Mouse (Mus musculus): ENCODE measurements at regions not wholly inside any gene's neighbourhood (a gene's known extent, or its start where the extent isn't known, plus 50 kb on each side); places are given as distances from the start of the nearest gene placed in this dataset.
"Not testable (repeated sequence)": the region's sequence is repeated elsewhere in the genome, so short reads cannot be mapped to it uniquely, and the experiment has no call there.

DNA sequence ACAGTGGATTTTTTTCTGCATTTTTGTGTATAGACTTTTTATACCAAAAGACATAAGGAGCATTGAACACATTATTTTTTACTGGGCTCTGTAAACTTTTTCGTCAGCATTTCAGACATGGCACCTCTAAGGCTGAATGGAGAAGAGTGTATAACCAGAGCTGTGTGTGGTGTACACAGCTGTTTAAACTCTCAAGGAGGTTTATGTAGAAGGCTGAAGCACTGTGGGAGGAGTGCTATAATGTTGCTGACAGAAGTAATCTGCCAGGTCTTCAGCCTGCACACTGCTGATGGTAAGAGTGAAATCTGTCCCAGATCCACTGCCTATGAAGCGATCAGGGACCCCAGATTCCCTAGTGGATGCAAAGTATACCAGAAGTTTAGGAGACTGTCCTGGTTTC, 575.4 kb downstream of the Rpia start:
- H3K4me1 ChIP-seq (ENCODE audit: control insufficient read depth, insufficient read depth, low read length); H3K27ac ChIP-seq (replicated peaks; ENCODE audit: low read depth, low read length); ATAC-seq (ENCODE audit: low read depth); H3K36me3 ChIP-seq (ENCODE audit: control insufficient read depth, insufficient read depth, low read length); H3K4me3 ChIP-seq (ENCODE audit: low read depth, low read length); H3K9ac ChIP-seq (ENCODE audit: low read depth, low read length); H3K9me3 ChIP-seq (ENCODE audit: control insufficient read depth, low read length); H3K27me3 ChIP-seq (replicated peaks; ENCODE audit: control insufficient read depth, insufficient read depth, low read length); DNase-seq (ENCODE audit: low spot score); H3K4me2 ChIP-seq (ENCODE audit: low read depth, low read length): not testable (repeated sequence)
- WGBS, result 55% methylated on average over 2 of the region's 2 CpGs

GRCm38 (mm10) chr6:70215781-70216180, 576.3 kb downstream of the Rpia start:
- not testable (repeated sequence) for H3K4me3 ChIP-seq (ENCODE audit: low read depth, low read length); H3K9me3 ChIP-seq (ENCODE audit: control insufficient read depth, low read length); H3K9ac ChIP-seq (ENCODE audit: low read depth, low read length); H3K27ac ChIP-seq (replicated peaks; ENCODE audit: low read depth, low read length); H3K36me3 ChIP-seq (ENCODE audit: control insufficient read depth, insufficient read depth, low read length); ATAC-seq (ENCODE audit: low read depth); H3K4me2 ChIP-seq (ENCODE audit: low read depth, low read length); H3K27me3 ChIP-seq (replicated peaks; ENCODE audit: control insufficient read depth, insufficient read depth, low read length); H3K4me1 ChIP-seq (ENCODE audit: control insufficient read depth, insufficient read depth, low read length); DNase-seq (ENCODE audit: low spot score)
- WGBS, result 52% methylated on average over 3 of the region's 3 CpGs
